Mouse (Mus musculus): ENCODE measurements around the gene Stim2.

DNA sequence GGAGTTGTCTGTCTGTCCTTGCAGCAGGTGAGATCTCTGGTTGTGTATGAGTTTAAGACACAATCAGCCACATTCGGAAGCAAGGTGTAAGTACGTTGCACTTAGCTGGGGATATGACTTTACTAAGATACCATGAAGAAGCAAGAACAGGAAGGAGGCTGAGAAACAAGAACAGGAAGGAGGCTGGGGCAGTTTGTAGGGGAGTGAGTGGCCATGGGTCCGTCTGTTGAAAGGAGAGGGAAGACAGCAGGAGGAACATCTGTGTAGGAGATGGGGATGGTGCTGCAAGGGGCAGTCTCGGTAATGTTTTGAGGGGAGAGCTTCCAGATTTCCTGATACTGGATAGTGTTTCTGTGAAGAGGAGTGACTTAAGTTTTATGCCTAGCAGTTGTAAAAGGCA, 40.3 kb downstream of the Stim2 start:
- TF ChIP-seq CTCF (IDR thresholded peaks at IDR 0.05): no peak
- no peak for TF ChIP-seq EP300 (IDR thresholded peaks at IDR 0.05; ENCODE audit: insufficient read depth, low read depth, low read length)

All from heart, adult 2 months (tissue).